Mouse (Mus musculus): Measurements from ENCODE around the gene Klk1b5. TPM values are rescaled to one million over a fixed set of nuclear protein-coding genes. Genes with fewer than 3 reads are reported as not detected.

Gene Klk1b5
- total and polyA plus RNA-seq, 2 experiments from 2014 or later: not detected

DNA sequence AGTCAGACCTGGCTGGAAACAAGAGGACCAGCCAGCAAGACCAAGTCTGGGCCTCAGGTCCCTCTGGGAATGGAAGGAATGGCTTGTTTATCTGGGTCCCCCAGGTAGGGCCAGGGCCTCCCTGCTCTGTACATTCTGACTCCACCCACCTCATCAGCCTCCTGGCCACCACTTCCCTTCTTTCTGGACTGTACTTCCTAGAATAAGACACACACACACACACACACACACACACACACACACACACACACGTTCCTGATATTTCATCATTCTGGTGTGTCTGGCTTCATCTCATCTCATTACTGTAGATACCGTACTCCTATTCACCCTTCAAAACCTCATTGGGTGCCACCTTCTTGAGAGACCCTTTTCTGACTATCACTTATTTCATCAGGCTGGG lies 53.7 kb downstream of the Klk1b5 start:
- Histone ChIP-seq H3K36me3 (ENCODE audit: insufficient read depth) (no peaks in the 10 kb centered on the region), H3K4me2 (ENCODE audit: low read depth) (no peak overlapping the region), H3K27me3 (ENCODE audit: insufficient read depth, low read length) (no peaks in the 10 kb centered on the region; the same call in 1 of the 2 replicates), H3K4me3 (ENCODE audit: low read depth, low read length) (no peak overlapping the region), H3K9ac (no peak overlapping the region), H3K9me3 (ENCODE audit: low read length) (no peaks in the 10 kb centered on the region), H3K27ac (ENCODE audit: low read depth, low read length) (no peak overlapping the region), H3K4me1 (ENCODE audit: insufficient read depth) (no peaks in the 10 kb centered on the region)
- DNase-seq (no peak), ATAC-seq (no peak)
- no peak for TF ChIP-seq CTCF (IDR thresholded peaks at IDR 0.05; ENCODE audit: low read depth)
- 87% methylated on average over 2 of the region's 2 CpGs for WGBS

Other genes with a start within 250 kb of the Klk1b5 start
- not detected in 2 replicates for gene Klk1b1, start 249.2 kb upstream of the Klk1b5 start, total RNA-seq (2014; rRNA removed)
- gene Klk1b1, start 249.2 kb upstream of the Klk1b5 start, polyA plus RNA-seq (2015; fragmentation: Nextera tagmentation; extraction: Ambion mirVana): not detected in 2 replicates
- gene Klk1b9, start 239.9 kb upstream of the Klk1b5 start, total RNA-seq (2014; rRNA removed): not detected in 2 replicates
- gene Klk1b9, start 239.9 kb upstream of the Klk1b5 start, polyA plus RNA-seq (2015; fragmentation: Nextera tagmentation; extraction: Ambion mirVana): not detected in 2 replicates
- gene Klk1b11, start 220.1 kb upstream of the Klk1b5 start, total RNA-seq (2014; rRNA removed): not detected in 2 replicates
- gene Klk1b11, start 220.1 kb upstream of the Klk1b5 start, polyA plus RNA-seq (2015; fragmentation: Nextera tagmentation; extraction: Ambion mirVana): not detected in 2 replicates
- not detected in 2 replicates for gene Klk1b26, start 203.8 kb upstream of the Klk1b5 start, total RNA-seq (2014; rRNA removed)
- gene Klk1b26, start 203.8 kb upstream of the Klk1b5 start, polyA plus RNA-seq (2015; fragmentation: Nextera tagmentation; extraction: Ambion mirVana): not detected in 2 replicates
- not detected in 2 replicates for gene Klk1b27, start 163.7 kb upstream of the Klk1b5 start, total RNA-seq (2014; rRNA removed)
- gene Klk1b27, start 163.7 kb upstream of the Klk1b5 start, polyA plus RNA-seq (2015; fragmentation: Nextera tagmentation; extraction: Ambion mirVana): not detected in 2 replicates
- gene Klk1b21, start 113.6 kb upstream of the Klk1b5 start, total RNA-seq (2014; rRNA removed): not detected in 2 replicates
- not detected in 2 replicates for gene Klk1b21, start 113.6 kb upstream of the Klk1b5 start, polyA plus RNA-seq (2015; fragmentation: Nextera tagmentation; extraction: Ambion mirVana)
- not detected in 2 replicates for gene Klk1b22, start 103.3 kb upstream of the Klk1b5 start, total RNA-seq (2014; rRNA removed)
- gene Klk1b22, start 103.3 kb upstream of the Klk1b5 start, polyA plus RNA-seq (2015; fragmentation: Nextera tagmentation; extraction: Ambion mirVana): not detected in 2 replicates
- gene Klk1b16, start 79.2 kb upstream of the Klk1b5 start, total RNA-seq (2014; rRNA removed): not detected in 2 replicates
- gene Klk1b16, start 79.2 kb upstream of the Klk1b5 start, polyA plus RNA-seq (2015; fragmentation: Nextera tagmentation; extraction: Ambion mirVana): not detected in 2 replicates
- gene Klk1b24, start 27.7 kb upstream of the Klk1b5 start, total RNA-seq (2014; rRNA removed): not detected in 2 replicates
- gene Klk1b24, start 27.7 kb upstream of the Klk1b5 start, polyA plus RNA-seq (2015; fragmentation: Nextera tagmentation; extraction: Ambion mirVana): not detected in 2 replicates
- not detected in 2 replicates for gene Klk1b3, start 17.8 kb upstream of the Klk1b5 start, total RNA-seq (2014; rRNA removed)
- gene Klk1b3, start 17.8 kb upstream of the Klk1b5 start, polyA plus RNA-seq (2015; fragmentation: Nextera tagmentation; extraction: Ambion mirVana): not detected in 2 replicates
- not detected in 2 replicates for gene Klk1b4, start 8.5 kb upstream of the Klk1b5 start, total RNA-seq (2014; rRNA removed)
- gene Klk1b4, start 8.5 kb upstream of the Klk1b5 start, polyA plus RNA-seq (2015; fragmentation: Nextera tagmentation; extraction: Ambion mirVana): not detected in 2 replicates
- gene Klk1, start 9.4 kb downstream of the Klk1b5 start, total RNA-seq (2014; rRNA removed): not detected in 2 replicates
- gene Klk1, start 9.4 kb downstream of the Klk1b5 start, polyA plus RNA-seq (2015; fragmentation: Nextera tagmentation; extraction: Ambion mirVana): not detected in 2 replicates
- gene Gm36864, start 20.2 kb downstream of the Klk1b5 start, total RNA-seq (2014; rRNA removed): not detected in 2 replicates
- gene Gm36864, start 20.2 kb downstream of the Klk1b5 start, polyA plus RNA-seq (2015; fragmentation: Nextera tagmentation; extraction: Ambion mirVana): not detected in 2 replicates
- gene 1700028J19Rik, start 30.8 kb downstream of the Klk1b5 start, total RNA-seq (2014; rRNA removed): 0.23 and 0.29 TPM in 2 replicates
- 1.6 and 2.3 TPM in 2 replicates for gene 1700028J19Rik, start 30.8 kb downstream of the Klk1b5 start, polyA plus RNA-seq (2015; fragmentation: Nextera tagmentation; extraction: Ambion mirVana)
- 250 and 333 TPM in 2 replicates for gene 2410002F23Rik, start 30.8 kb downstream of the Klk1b5 start, total RNA-seq (2014; rRNA removed)
- gene 2410002F23Rik, start 30.8 kb downstream of the Klk1b5 start, polyA plus RNA-seq (2015; fragmentation: Nextera tagmentation; extraction: Ambion mirVana): 312 and 332 TPM in 2 replicates
- not detected in 2 replicates for gene Acp4, start 41.4 kb downstream of the Klk1b5 start, total RNA-seq (2014; rRNA removed)
- gene Acp4, start 41.4 kb downstream of the Klk1b5 start, polyA plus RNA-seq (2015; fragmentation: Nextera tagmentation; extraction: Ambion mirVana): 0.12 TPM in 1 of 2 replicates, not detected in the other
- gene Gm15517, start 45.5 kb downstream of the Klk1b5 start, total RNA-seq (2014; rRNA removed): not detected in 2 replicates
- gene Gm15517, start 45.5 kb downstream of the Klk1b5 start, polyA plus RNA-seq (2015; fragmentation: Nextera tagmentation; extraction: Ambion mirVana): not detected in 2 replicates
- gene Clec11a, start 91.0 kb downstream of the Klk1b5 start, total RNA-seq (2014; rRNA removed): 3.8 and 4.7 TPM in 2 replicates
- 3.7 and 4.3 TPM in 2 replicates for gene Clec11a, start 91.0 kb downstream of the Klk1b5 start, polyA plus RNA-seq (2015; fragmentation: Nextera tagmentation; extraction: Ambion mirVana)
- gene Shank1, start 94.3 kb downstream of the Klk1b5 start, total RNA-seq (2014; rRNA removed): 31.1 and 34.2 TPM in 2 replicates
- 15.4 and 29.7 TPM in 2 replicates for gene Shank1, start 94.3 kb downstream of the Klk1b5 start, polyA plus RNA-seq (2015; fragmentation: Nextera tagmentation; extraction: Ambion mirVana)
- 48.2 and 77.2 TPM in 2 replicates for gene Syt3, start 168.2 kb downstream of the Klk1b5 start, total RNA-seq (2014; rRNA removed)
- 43.9 and 55.0 TPM in 2 replicates for gene Syt3, start 168.2 kb downstream of the Klk1b5 start, polyA plus RNA-seq (2015; fragmentation: Nextera tagmentation; extraction: Ambion mirVana)
- gene 1700008O03Rik, start 169.9 kb downstream of the Klk1b5 start, total RNA-seq (2014; rRNA removed): 1.3 and 7.3 TPM in 2 replicates
- gene 1700008O03Rik, start 169.9 kb downstream of the Klk1b5 start, polyA plus RNA-seq (2015; fragmentation: Nextera tagmentation; extraction: Ambion mirVana): 2.7 and 3.5 TPM in 2 replicates
- gene Lrrc4b, start 213.1 kb downstream of the Klk1b5 start, total RNA-seq (2014; rRNA removed): 347 and 391 TPM in 2 replicates
- gene Lrrc4b, start 213.1 kb downstream of the Klk1b5 start, polyA plus RNA-seq (2015; fragmentation: Nextera tagmentation; extraction: Ambion mirVana): 19.5 and 22.2 TPM in 2 replicates
- 4.4 and 20.3 TPM in 2 replicates for gene Aspdh, start 249.4 kb downstream of the Klk1b5 start, total RNA-seq (2014; rRNA removed)
- gene Aspdh, start 249.4 kb downstream of the Klk1b5 start, polyA plus RNA-seq (2015; fragmentation: Nextera tagmentation; extraction: Ambion mirVana): 1.6 and 2.2 TPM in 2 replicates